Comparison of ENCODE assay signal across 11 mouse cellular contexts in genomic region chr10:110744120-110744519, GRCm38 (mm10). TPM values are rescaled to one million over a fixed set of nuclear protein-coding genes. Genes with fewer than 3 reads are reported as not detected.
DNase-seq lines count a peak whose midpoint lies in the region; ATAC-seq and TF ChIP-seq lines count a peak whose summit lies in the region.
"Had no signal": no experiment of that assay in that cellular context is flagged by ENCODE, and none has a peak within 500 bp of the region (broad histone marks: within the 10 kb centered on the region; RNA-seq: fewer than 3 reads in every experiment).

No protein-coding gene starts in this region.

- H3K27ac ChIP-seq in lung, embryonic 16.5 days (ENCODE audit: low read length), result no peak overlapping the region; the same call in 1 of the 2 replicates
- no peak overlapping the region for H3K27ac ChIP-seq in intestine, postnatal 0 days (ENCODE audit: low read depth, low read length)
- H3K27ac ChIP-seq in stomach, embryonic 16.5 days (ENCODE audit: low read length), result no peak overlapping the region
- no peak overlapping the region for H3K27ac ChIP-seq in gastrocnemius, adult 2 months
- H3K27ac ChIP-seq: neural tube, embryonic 12.5 days had no signal

- H3K4me1 ChIP-seq in lung, embryonic 16.5 days (replicated peaks; ENCODE audit: control insufficient read depth, insufficient read depth, low read length), result peaks cover 21% of the 10 kb centered on the region
- H3K4me1 ChIP-seq in lung, adult 2 months (ENCODE audit: control insufficient read depth, insufficient read depth, low read length), result peaks cover 3% of the 10 kb centered on the region; the same call in 1 of the 2 replicates
- H3K4me1 ChIP-seq in intestine, postnatal 0 days (replicated peaks; ENCODE audit: control insufficient read depth, insufficient read depth, low read length), result no peaks in the 10 kb centered on the region
- H3K4me1 ChIP-seq in stomach, embryonic 16.5 days (ENCODE audit: control insufficient read depth, insufficient read depth, low read length), result peaks cover 3% of the 10 kb centered on the region; the same call in 1 of the 2 replicates

- H3K9me3 ChIP-seq in lung, embryonic 16.5 days (ENCODE audit: control insufficient read depth, low read length), result no peaks in the 10 kb centered on the region
- H3K9me3 ChIP-seq in intestine, postnatal 0 days (ENCODE audit: control insufficient read depth), result no peaks in the 10 kb centered on the region
- no peaks in the 10 kb centered on the region for H3K9me3 ChIP-seq in stomach, embryonic 16.5 days (replicated peaks; ENCODE audit: control insufficient read depth, low read length)
- H3K9me3 ChIP-seq: neural tube, embryonic 12.5 days had no signal

- DNase-seq in embryo, embryonic 10.5 days (ENCODE audit: low spot score), result peak; percentile 26
- DNase-seq in embryo, embryonic 10 days (ENCODE audit: low spot score), result no peak
- no peak for DNase-seq in lung, adult 2 months
- DNase-seq in kidney, postnatal 14 days, result no peak
- DNase-seq in gastrocnemius, adult 2 months, result no peak
- DNase-seq: kidney, adult 9 months; left cerebral cortex, postnatal 4 days had no signal

- WGBS in lung, embryonic 16.5 days, result 27% methylated on average over 12 of the region's 12 CpGs
- 47% methylated on average over 12 of the region's 12 CpGs for WGBS in lung, adult 2 months
- 40% methylated on average over 12 of the region's 12 CpGs for WGBS in intestine, postnatal 0 days
- WGBS in stomach, embryonic 16.5 days, result 33% methylated on average over 12 of the region's 12 CpGs

- H3K4me3 ChIP-seq in lung, embryonic 16.5 days (ENCODE audit: low read length), result peak overlapping the region; percentile 22
- no peak overlapping the region for H3K4me3 ChIP-seq in lung, adult 2 months (replicated peaks; ENCODE audit: extremely low read depth, low read depth, low read length)
- no peak overlapping the region; the same call in 1 of the 2 replicates for H3K4me3 ChIP-seq in intestine, postnatal 0 days (ENCODE audit: low read depth, low read length)
- H3K4me3 ChIP-seq in stomach, embryonic 16.5 days (replicated peaks; ENCODE audit: low read length), result no peak overlapping the region
- no peak overlapping the region; the same call in 1 of the 2 replicates for H3K4me3 ChIP-seq in gastrocnemius, adult 2 months

- intact Hi-C loops in gastrocnemius, adult 2 months (cut with DNase I), result no loop called here

- peak overlapping the region; percentile 95 for H3K4me2 ChIP-seq in lung, embryonic 16.5 days (ENCODE audit: low read depth, low read length)
- H3K4me2 ChIP-seq in intestine, postnatal 0 days (replicated peaks; ENCODE audit: low read depth), result peak overlapping the region; percentile 100
- H3K4me2 ChIP-seq in stomach, embryonic 16.5 days (ENCODE audit: low read depth, low read length), result peak overlapping the region; percentile 83

- TF ChIP-seq POLR2A in lung, adult 2 months (IDR thresholded peaks at IDR 0.05; ENCODE audit: borderline replicate concordance, extremely low read depth, low read depth, low read length), result no peak

- ATAC-seq in lung, embryonic 16.5 days (ENCODE audit: low read depth), result no peak
- no peak for ATAC-seq in intestine, postnatal 0 days
- no peak for ATAC-seq in stomach, embryonic 16.5 days (ENCODE audit: insufficient read depth, low FRiP score)

- TF ChIP-seq CTCF in lung, adult 2 months (IDR thresholded peaks at IDR 0.05; ENCODE audit: insufficient read depth, low read length), result no peak
- TF ChIP-seq CTCF in intestine, postnatal 0 days (IDR thresholded peaks at IDR 0.05; ENCODE audit: low read depth), result no peak
- no peak for TF ChIP-seq CTCF in gastrocnemius, adult 2 months (IDR thresholded peaks at IDR 0.05)

- no peaks in the 10 kb centered on the region for H3K27me3 ChIP-seq in lung, embryonic 16.5 days (ENCODE audit: control insufficient read depth, insufficient read depth, low read depth, low read length)
- H3K27me3 ChIP-seq in intestine, postnatal 0 days (replicated peaks; ENCODE audit: control insufficient read depth, insufficient read depth, low read length), result no peaks in the 10 kb centered on the region
- H3K27me3 ChIP-seq in stomach, embryonic 16.5 days (ENCODE audit: control insufficient read depth, insufficient read depth, low read length), result no peaks in the 10 kb centered on the region
- H3K27me3 ChIP-seq: neural tube, embryonic 12.5 days had no signal

- no peak overlapping the region for H3K9ac ChIP-seq in lung, embryonic 16.5 days (ENCODE audit: low read length)
- no peak overlapping the region for H3K9ac ChIP-seq in intestine, postnatal 0 days (ENCODE audit: low read depth, low read length)
- H3K9ac ChIP-seq in stomach, embryonic 16.5 days (ENCODE audit: low read length), result no peak overlapping the region

- peaks cover 6% of the 10 kb centered on the region for H3K36me3 ChIP-seq in lung, embryonic 16.5 days (ENCODE audit: control insufficient read depth, insufficient read depth, low read length)
- peaks cover 3% of the 10 kb centered on the region; the same call in 1 of the 2 replicates for H3K36me3 ChIP-seq in intestine, postnatal 0 days (ENCODE audit: control insufficient read depth, insufficient read depth)
- no peaks in the 10 kb centered on the region for H3K36me3 ChIP-seq in stomach, embryonic 16.5 days (ENCODE audit: control insufficient read depth, insufficient read depth, low read length)

RNA-seq across cellular contexts. Expression of gene E2f7, which starts 1.1 kb away (rescaled TPM):
- polyA plus RNA-seq in lung, embryonic 16.5 days (2015; fragmentation: Nextera tagmentation; extraction: Ambion mirVana), result 31.8 and 34.1 TPM in 2 replicates
- 0.40 TPM in 2 replicates for polyA plus RNA-seq in lung, adult 2 months (2012; rRNA removed)
- 4.2 and 6.7 TPM in 2 replicates for polyA plus RNA-seq in intestine, postnatal 0 days (2015; fragmentation: Nextera tagmentation; extraction: Ambion mirVana)
- 16.2 and 17.0 TPM in 2 replicates for polyA plus RNA-seq in stomach, embryonic 16.5 days (2015; fragmentation: Nextera tagmentation; extraction: Ambion mirVana)
- under 1 TPM; 0.43 to 0.73 TPM for total RNA-seq in gastrocnemius, adult 2 months (2021)
